Mouse (Mus musculus) ES-Bruce4 (cell line): ENCODE results near the gene Clec4f.

Experiments used
- CTCF ChIP-seq: IDR thresholded peaks from one replicate; pipeline ENCODE4 v1.8.1; 2011; ENCODE audit warnings: low read depth, low read length
- EP300 ChIP-seq: IDR thresholded peaks from 2 replicates; pipeline ENCODE4 v1.6.1; 2011; ENCODE audit warnings: low read depth, low read length; ENCODE audit not compliant: insufficient read depth
- POLR2A ChIP-seq: IDR thresholded peaks from one replicate; pipeline ENCODE4 v1.8.1; 2011; ENCODE audit warnings: low read length; ENCODE audit not compliant: insufficient read depth

DNA sequence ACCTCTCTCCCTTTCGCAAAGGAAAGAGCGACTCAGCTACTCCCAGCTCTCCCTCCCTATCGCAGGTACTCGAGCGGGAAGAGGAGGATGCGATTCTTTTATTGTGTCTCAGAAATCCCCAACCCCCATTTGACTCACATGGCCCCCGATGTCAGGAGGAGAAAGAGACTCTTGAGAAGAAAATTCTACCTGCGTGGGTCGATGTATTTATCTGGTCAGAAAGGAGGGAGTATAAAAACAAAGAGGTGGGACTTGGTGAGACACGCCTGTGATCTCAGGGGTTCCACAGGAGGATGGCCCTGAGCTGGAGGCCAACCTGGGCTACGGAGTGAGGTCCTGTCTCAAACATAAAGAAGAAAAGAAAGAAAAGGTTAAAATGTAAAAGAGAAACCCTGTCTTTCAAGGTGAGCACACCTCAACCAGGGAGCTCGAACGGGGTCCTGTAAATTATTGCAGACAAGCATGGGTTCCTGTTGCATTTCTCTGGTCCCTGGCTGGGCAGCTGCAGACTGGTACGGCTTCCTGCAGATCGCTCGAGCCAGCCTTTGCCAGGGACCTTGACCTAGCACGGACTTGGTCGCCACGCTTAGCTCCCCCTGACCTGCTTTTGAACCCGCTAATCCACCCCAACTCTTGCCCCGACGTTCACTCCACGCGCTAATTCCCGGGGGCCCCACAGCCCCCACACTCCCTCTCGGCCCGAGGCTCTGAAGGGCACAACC lies 47.2 kb upstream of the Clec4f start:
- TF ChIP-seq CTCF, result no peak
- no peak for TF ChIP-seq POLR2A
- no peak for TF ChIP-seq EP300
